Mouse (Mus musculus): ENCODE data around the gene Rgs17. TPM values are rescaled to one million over a fixed set of nuclear protein-coding genes. Genes with fewer than 3 reads are reported as not detected.

Rgs17 gene
- polyA plus RNA-seq, 1 experiment, result 0.49 TPM

- Histone ChIP-seq H3K36me3 (ENCODE audit: control insufficient read depth, insufficient read depth) (no peaks in the 10 kb centered on the region), H3K79me2 (ENCODE audit: control insufficient read depth, insufficient read depth) (no peaks in the 10 kb centered on the region), H3K4me2 (ENCODE audit: low read depth) (no peak overlapping the region), H3K4me3 (no peak overlapping the region), H3ac (ENCODE audit: control insufficient read depth, insufficient read length) (no peak overlapping the region), H3K27me3 (ENCODE audit: control insufficient read depth, insufficient read depth, insufficient read length) (peaks cover 10% of the 10 kb centered on the region)
- no peak for TF ChIP-seq MYOG (IDR thresholded peaks at IDR 0.05; ENCODE audit: control insufficient read depth in 1 of 3, insufficient read depth in 1 of 3, insufficient read length in 2 of 3, low read depth in 2 of 3)
- no peak for TF ChIP-seq MAX (IDR thresholded peaks at IDR 0.05; ENCODE audit: low read depth)
- no peak for TF ChIP-seq REST (IDR thresholded peaks at IDR 0.05; ENCODE audit: insufficient read depth, insufficient read length)
- no peak for TF ChIP-seq POLR2AphosphoS2 (IDR thresholded peaks at IDR 0.05; ENCODE audit: insufficient read length, low read depth)
Observed at GRCm38 (mm10) chr10:5786923-5787322, 135.3 kb downstream of the Rgs17 start.

Other genes with a start within 250 kb of the Rgs17 start
- 6.3 TPM for gene Fbxo5, start 116.8 kb downstream of the Rgs17 start, polyA plus RNA-seq (2012; fragmentation: generic; extraction: Trizol)
- 2.7 TPM for gene Mtrf1l, start 98.5 kb downstream of the Rgs17 start, polyA plus RNA-seq (2012; fragmentation: generic; extraction: Trizol)